Mouse (Mus musculus) lung, adult 18-20 months (tissue): ENCODE results near the gene Rasgef1b.

Experiments
- DNase-seq, 2 experiments: peaks; one replicate each; pipeline ENCODE4 v3.0.0; 2022; ENCODE audit warnings: mixed read lengths in 2 of 2

Gene Rasgef1b

GRCm38 (mm10) chr5:99598470-99599110, 130.3 kb downstream of the Rasgef1b start:
- DNase-seq: no peak

GRCm38 (mm10) chr5:99597701-99598100, 131.2 kb downstream of the Rasgef1b start:
- DNase-seq: no peak

DNA sequence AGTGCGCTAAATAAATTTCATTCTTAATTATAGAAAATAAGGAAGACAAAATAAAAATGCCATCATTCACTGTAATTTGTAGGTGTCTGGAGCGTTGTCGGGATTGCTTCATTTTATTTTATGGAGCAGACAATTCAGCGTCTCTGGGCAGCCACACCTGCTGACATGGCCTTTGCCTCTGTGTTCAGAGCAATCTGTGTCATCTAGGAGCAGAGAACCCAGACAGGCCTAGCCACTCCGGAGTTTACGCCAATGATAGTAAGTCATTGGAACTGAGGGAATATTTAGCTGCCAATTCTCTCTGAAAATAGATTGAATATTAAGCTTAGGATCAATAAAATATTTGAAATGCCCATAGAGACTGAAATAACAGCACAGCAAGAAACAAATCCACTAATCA, 137.5 kb downstream of the Rasgef1b start:
- DNase-seq: no peak

DNA sequence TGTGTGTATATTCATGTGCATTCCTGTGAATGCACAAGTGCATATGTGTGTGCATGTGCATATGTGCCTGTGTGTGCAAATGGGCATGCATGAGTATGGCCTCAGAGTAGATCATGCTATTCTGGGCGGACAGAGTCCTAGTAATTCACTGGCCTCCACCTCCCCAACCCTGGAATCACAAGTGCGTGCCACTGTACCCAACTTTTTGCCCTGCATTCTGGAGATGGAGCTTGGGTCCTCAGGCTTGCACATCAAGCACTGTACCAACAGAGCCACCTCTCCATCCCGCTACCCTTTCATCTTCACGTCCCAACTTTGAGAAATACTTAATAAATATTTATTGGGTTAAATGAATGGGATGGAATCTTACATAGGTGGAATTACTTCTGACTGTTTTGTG, 138.3 kb downstream of the Rasgef1b start:
- DNase-seq: no peak

DNA sequence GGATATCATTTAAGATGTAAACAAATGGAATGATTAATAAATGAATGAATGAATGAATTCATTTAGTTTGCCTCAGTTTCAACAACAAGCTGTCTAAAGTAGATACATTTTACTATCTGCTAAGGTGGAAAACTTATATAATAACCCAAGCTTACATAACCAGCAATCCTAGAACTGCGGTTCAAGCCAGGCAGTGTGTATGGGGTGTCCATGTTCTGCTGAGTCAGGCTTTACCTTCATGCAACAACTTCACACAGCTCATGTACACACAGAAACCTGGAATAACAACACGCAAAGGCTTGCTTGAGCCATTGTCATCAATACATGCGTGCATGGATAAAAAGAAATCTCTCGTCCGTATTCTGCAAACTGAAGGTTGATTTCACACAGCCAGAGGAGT, 140.9 kb downstream of the Rasgef1b start:
- DNase-seq: no peak

GRCm38 (mm10) chr5:99587589-99587988, 141.3 kb downstream of the Rasgef1b start:
- no peak for DNase-seq

- no peak for DNase-seq
Observed at GRCm38 (mm10) chr5:99586287-99586686, 142.6 kb downstream of the Rasgef1b start.

DNA sequence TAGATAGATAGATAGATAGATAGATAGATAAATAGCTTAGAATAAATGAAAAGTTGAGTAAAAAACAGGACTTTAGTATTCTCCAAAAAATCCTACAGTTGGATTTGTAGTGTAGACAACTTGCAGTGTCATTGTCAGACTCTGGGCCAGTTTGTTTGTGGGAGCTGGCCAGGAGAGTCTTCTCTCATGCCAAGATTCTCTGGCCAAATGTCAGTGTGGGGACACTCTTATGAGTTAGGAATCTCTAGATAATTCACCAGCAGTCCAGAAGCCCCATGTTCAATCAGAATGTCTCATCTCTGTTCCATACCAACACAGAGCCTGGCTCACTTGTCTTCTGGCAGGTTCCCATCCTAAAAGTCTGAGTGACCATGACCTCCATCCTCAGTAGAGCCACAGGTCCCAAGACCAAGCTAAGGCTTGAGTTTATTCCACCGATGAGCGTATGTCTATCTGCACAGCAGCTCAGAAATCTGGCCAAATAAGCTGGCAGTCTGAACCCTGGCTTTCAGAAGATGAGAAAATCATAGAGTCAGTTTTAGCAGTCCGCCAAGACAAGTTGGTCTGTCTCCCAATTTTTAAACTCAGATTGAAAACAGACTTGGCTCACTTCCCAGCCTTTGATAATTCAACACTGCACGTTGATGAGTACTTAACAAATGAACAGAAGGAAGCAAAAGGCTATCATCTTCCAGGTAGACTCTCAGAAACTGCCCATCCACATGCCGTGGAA, 143.5 kb downstream of the Rasgef1b start:
- DNase-seq: peak in 1 of 2 experiments; percentile 15

- no peak for DNase-seq
Observed at GRCm38 (mm10) chr5:99584266-99584665, 144.6 kb downstream of the Rasgef1b start.

DNA sequence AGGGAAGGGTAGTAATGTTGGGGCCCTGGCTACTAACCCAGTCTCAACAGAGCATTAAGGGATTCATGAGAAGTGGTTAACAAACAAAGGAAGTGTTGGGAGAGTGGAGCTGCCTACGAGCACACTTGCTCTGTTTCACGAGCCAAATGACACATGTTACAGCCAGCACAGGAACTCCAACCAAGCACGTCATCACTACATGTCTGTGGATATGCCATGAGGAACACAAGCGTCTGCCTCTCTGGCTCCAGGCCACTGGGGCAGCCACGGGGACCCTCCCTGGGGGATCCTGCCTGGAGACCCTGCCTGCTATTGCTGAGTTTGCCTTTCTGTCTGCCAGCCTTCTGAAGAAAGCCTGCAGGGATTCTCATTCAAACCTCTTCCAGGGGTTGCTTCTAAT, 146.8 kb downstream of the Rasgef1b start:
- DNase-seq: no peak

- DNase-seq: peak; percentile 46 to 72
Observed at GRCm38 (mm10) chr5:99578692-99579091, 150.2 kb downstream of the Rasgef1b start.

GRCm38 (mm10) chr5:99575897-99576296, 153.0 kb downstream of the Rasgef1b start:
- DNase-seq: no peak

DNA sequence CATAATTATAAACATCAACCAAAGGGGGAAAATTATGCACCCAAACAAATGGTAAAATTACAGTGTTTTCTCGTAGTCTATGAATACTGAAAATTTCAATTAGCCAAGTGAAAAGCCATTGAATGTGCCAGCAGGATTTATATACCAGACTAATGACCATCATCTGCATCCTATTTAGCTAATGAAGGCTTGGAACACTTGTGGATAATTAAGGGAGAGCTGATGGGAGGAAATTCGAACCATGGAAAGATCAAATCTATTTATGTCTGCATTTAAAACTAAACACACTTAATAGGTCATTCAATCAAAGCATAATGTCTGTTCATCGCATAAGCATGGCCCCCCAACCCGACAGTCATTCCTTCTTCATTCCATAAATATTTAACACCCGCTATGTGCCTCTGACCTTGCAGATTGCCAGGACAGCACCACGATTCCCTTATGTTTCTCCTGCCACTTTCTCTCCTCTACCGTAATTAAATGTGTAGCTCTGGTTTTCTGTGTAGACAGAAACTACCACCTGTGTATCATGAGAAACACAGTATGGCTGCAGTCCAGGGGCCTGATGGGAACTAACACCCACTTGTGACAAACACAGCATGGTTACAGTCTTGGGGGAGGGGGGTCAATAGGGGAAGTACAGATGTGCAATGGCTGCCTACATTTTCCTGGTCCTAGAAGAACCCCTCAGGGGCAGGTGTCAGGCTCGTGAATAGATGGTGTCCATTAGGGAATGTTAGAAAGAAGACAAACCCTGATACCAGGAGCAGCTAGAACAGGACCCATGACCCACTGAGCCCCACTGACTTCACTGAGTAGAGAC, 164.2 kb downstream of the Rasgef1b start:
- no peak for DNase-seq

- DNase-seq: no peak
Observed at GRCm38 (mm10) chr5:99562096-99562495, 166.8 kb downstream of the Rasgef1b start.

DNA sequence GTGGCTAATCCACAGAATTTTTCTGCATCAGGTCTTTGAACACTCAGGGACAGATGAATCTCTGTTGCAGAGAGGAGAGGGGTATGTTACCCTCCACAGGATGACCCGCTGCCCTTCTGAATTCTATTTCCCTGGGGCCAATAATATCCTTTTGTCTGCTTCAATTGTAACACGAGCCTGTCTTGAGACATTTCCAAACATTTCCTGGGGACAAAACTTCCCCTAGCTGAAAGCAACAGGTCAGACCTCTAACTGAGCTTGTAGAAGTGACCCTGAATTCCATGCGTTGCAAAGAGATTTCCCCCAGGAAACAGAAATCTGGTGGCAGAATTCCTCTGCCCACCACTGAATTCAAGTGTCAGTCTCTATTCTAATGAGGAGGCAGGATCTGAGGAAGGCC, 169.1 kb downstream of the Rasgef1b start:
- DNase-seq: no peak

DNA sequence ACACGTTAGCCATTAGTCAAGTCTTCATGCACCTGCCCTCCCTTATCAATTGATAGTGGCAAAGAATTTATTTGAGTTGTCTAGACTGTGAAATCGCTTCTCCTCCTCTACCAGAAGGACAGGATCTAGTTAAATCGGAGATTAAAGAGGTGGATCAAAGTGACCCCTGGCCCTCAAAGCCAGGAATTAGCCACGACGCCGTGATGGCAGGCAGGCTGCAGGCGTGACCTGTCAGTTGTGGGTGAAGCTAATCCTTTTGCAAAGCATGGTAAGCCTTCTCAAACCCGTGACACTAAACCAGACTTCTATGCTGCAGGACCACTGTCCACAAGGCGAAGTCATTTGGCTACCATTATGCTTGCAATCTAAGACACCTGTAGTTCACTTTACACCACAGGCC, 170.6 kb downstream of the Rasgef1b start:
- DNase-seq: no peak

DNA sequence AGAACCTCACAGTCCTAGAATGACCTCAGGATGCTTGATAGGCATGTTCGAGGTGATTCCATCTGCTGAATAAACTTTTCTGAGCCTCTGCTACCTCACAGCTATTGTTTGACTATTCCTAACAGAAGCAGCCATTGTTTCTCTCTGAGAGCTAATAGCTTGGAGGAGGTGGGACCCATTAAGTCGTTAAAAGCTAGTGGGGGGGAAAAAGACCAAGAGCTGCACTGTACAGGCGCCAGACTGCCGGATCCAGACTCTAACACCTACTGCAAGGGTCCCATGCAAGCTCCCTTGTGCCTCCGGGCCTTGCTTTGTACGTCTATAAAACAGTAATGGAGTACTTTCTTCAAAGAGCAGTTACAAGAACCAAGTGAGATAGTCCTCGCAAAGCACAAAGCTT, 176.2 kb downstream of the Rasgef1b start:
- DNase-seq: no peak

GRCm38 (mm10) chr5:99544664-99545494, 184.0 kb downstream of the Rasgef1b start:
- no peak for DNase-seq

- DNase-seq: no peak
Observed at GRCm38 (mm10) chr5:99541999-99542765, 186.7 kb downstream of the Rasgef1b start.

DNA sequence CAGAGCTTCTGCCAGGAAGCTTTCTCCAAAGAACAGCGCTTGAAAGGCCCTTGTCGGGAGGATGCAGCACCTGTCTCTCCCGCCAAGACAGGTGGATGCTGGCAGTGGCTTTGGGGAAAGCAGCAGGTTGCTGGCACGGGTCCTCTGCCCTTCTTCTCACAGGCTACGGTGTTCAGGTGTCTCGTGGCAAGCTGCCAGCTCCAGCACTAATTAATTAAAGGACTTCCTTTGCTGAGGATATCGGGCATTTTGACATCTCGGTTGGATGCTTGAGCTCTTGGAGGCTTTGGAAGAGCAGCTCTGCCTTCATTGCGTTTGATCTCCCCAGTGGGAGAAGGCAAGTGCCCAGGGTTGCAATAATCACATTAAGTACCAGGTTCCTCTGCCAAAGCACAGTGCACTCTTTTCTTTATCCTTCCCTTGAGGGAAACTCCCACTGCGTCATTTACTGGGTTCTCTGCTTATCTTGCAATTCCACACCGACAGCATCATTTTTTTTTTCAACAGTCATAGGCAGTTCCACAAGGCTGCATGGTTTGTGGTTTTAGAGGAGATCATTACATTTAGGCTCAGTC, 187.5 kb downstream of the Rasgef1b start:
- no peak for DNase-seq

- no peak for DNase-seq
Observed at GRCm38 (mm10) chr5:99533416-99533815, 195.4 kb downstream of the Rasgef1b start.

DNA sequence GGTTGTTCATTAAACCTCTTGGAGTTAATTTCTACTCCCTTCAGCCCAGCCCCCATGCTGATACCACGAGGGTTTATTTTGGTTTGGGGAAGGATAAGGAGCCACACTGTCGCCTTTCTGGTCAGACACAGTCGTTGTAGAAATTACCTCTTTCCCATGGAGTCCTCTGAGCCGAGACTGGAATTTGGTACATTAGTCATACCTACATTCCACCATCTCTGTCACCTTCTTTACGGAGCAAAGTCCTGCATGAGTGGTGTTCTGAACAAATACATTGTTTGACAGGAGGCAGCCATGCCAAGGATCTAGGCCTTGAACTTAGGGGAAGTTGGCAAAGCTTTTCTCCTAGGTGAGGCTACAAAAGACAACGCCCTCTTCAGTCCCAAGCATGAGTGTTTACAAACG, 202.1 kb downstream of the Rasgef1b start:
- peak in 1 of 2 experiments; percentile 35 for DNase-seq
